Mouse (Mus musculus): ENCODE measurements around the gene Plau. TPM values are rescaled to one million over a fixed set of nuclear protein-coding genes. Genes with fewer than 3 reads are reported as not detected.
A peak's percentile ranks its signal among the peaks of the same experiment; 100 is the strongest.

Plau gene
- total RNA-seq, 2 experiments from 2014 or later: 25.6 to 28.0 TPM

- peak; percentile 56 for DNase-seq
Observed at GRCm38 (mm10) chr14:20806116-20806840, 30.2 kb upstream of the Plau start.

- no peak for DNase-seq
Observed at GRCm38 (mm10) chr14:20809349-20809748, 27.1 kb upstream of the Plau start.

GRCm38 (mm10) chr14:20809820-20810219 is 26.6 kb upstream of the Plau start:
- DNase-seq: no peak

- no peak for DNase-seq
Observed at GRCm38 (mm10) chr14:20811236-20811635, 25.2 kb upstream of the Plau start.

GRCm38 (mm10) chr14:20811779-20812406 is 24.6 kb upstream of the Plau start:
- DNase-seq: no peak

GRCm38 (mm10) chr14:20815448-20815847 is 21.0 kb upstream of the Plau start:
- DNase-seq: no peak

GRCm38 (mm10) chr14:20824517-20824916 is 11.9 kb upstream of the Plau start:
- DNase-seq: no peak

- no peak for DNase-seq
Observed at GRCm38 (mm10) chr14:20825516-20825915, 10.9 kb upstream of the Plau start.

- no peak for DNase-seq
Observed at GRCm38 (mm10) chr14:20827061-20827460, 9.4 kb upstream of the Plau start.

GRCm38 (mm10) chr14:20827491-20827890 is 9.0 kb upstream of the Plau start:
- DNase-seq: no peak

- no peak for DNase-seq
Observed at GRCm38 (mm10) chr14:20828524-20828923, 7.9 kb upstream of the Plau start.

GRCm38 (mm10) chr14:20829523-20830366 is 6.7 kb upstream of the Plau start:
- DNase-seq: no peak

GRCm38 (mm10) chr14:20831141-20831910 is 5.1 kb upstream of the Plau start:
- DNase-seq: no peak

- DNase-seq: no peak
Observed at GRCm38 (mm10) chr14:20831915-20832314, 4.5 kb upstream of the Plau start.

GRCm38 (mm10) chr14:20833525-20833924 is 2.9 kb upstream of the Plau start:
- no peak for DNase-seq

- DNase-seq: no peak
Observed at GRCm38 (mm10) chr14:20834136-20834535, 2.3 kb upstream of the Plau start.

- DNase-seq: no peak
Observed at GRCm38 (mm10) chr14:20836905-20837376, 481 bp downstream of the Plau start.

GRCm38 (mm10) chr14:20837681-20838080 is 1.2 kb downstream of the Plau start:
- DNase-seq: no peak

GRCm38 (mm10) chr14:20841526-20841925 is 5.1 kb downstream of the Plau start:
- no peak for DNase-seq

GRCm38 (mm10) chr14:20842629-20843028 is 6.2 kb downstream of the Plau start:
- DNase-seq: no peak

- no peak for DNase-seq
Observed at GRCm38 (mm10) chr14:20844126-20844525, 7.7 kb downstream of the Plau start.

Data from gastrocnemius, postnatal 10 days (tissue).